Mouse (Mus musculus) cortical plate, adult 2 months (tissue): ENCODE measurements around the gene Faiml.

ENCODE experiments used
- CTCF ChIP-seq: fragments of 200-500 bp; IDR thresholded peaks from 2 replicates; pipeline ENCODE4 v1.5.1; 2011; ENCODE audit warnings: mild to moderate bottlenecking, control low read depth, low read length; ENCODE audit not compliant: insufficient read depth; ENCODE audit errors: extremely low read depth
- POLR2A ChIP-seq: fragments of 200-500 bp; IDR thresholded peaks from 2 replicates; pipeline ENCODE4 v1.6.1; 2011; ENCODE audit warnings: mild to moderate bottlenecking, low read length, control low read depth; ENCODE audit not compliant: insufficient read depth; ENCODE audit errors: extremely low read depth

DNA sequence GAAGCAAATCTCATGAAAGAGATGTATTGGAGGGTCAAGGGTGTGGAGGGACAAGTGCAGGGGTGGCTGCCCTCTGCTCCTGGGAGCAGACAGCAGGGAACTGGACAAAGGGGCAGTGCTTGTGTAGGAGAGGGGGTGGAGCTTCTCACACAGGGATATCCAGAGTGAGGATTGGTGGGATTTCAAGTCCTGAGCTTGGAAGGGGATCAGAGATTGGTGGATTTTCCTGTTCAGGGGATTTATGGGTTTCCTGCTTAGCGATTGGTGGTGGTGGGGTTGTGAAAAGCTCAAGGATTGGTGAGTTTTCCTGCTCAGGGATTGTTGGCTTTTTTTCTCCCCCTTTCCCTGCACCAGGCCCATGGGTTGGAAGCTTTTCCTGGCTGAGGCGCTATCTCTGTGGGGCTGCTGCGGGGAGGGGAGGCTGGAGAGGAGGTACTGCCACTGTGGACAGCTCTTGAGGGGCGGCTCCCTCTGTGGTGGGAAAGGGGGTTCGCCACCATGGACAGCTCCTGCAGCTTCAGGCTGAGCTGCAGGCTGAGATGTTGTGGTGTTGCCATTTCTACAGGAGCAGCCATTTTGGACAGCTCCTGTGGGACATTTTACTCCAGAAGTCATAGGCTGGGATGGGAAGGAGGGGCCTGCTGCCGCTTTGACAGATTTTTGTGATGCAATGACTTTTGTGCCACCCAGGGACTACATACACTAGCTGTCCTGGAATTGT is 18.9 kb downstream of the Faiml start:
- no peak for TF ChIP-seq POLR2A
- TF ChIP-seq CTCF = no peak
